Mouse (Mus musculus) ovary, adult 2 months (tissue): ENCODE measurements around the gene Map7d2. TPM values are rescaled to one million over a fixed set of nuclear protein-coding genes. Genes with fewer than 3 reads are reported as not detected.

Experiments used
- polyA plus RNA-seq: library from polyadenylated mRNA; depleted of rRNA; stranded (reverse); fragments of >200 nt; gene quantifications from 2 replicates; pipeline ENCODE4 v1.2.3, GENCODE M21; 2012; rRNA removed

The Map7d2 gene
- 0.11 and 0.15 TPM in 2 replicates for polyA plus RNA-seq

DNA sequence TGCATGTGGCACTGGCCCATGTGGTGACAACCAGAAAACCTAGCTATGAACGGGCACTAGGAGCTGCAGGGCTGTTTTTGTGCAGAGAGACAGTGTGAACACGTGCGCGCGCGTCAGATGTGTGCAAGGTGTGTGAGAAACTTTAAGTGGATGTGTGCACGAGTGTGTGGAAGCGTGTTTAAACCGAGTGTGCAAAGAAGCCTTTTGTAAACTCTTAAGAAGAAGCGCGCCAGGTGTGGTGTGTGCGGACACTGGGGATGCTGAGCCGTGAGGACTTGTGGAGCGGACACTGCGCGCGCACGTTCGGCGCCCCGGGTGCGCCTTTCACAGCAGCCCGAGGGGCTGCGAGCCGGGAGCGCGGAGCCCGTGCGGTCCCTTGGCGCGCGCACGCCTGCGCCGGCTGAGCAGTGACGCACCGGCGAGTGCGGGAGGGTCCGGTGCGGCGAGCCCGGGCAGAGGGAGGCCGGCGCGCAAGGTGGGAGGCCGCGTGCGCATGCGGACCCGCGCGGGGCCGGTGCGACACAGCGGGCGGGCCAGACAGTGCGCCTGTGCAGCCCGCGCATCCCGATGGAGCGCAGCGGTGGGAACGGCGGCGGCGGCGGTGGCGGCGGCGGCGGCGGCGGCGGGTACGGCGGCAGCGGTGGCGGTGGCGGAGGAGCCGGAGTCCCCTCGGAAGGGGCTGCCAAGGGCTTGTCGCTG is at the start of gene Map7d2:
TSS of gene Map7d2 (plus strand) at position 443 of the 699 bp plus-strand sequence.

GRCm38 (mm10) chrX:159371831-159372752 is 42.3 kb upstream of the Map7d2 start, which contains the start of gene Eif1ax:
TSS of gene Eif1ax (plus strand) at chrX:159372178.

DNA sequence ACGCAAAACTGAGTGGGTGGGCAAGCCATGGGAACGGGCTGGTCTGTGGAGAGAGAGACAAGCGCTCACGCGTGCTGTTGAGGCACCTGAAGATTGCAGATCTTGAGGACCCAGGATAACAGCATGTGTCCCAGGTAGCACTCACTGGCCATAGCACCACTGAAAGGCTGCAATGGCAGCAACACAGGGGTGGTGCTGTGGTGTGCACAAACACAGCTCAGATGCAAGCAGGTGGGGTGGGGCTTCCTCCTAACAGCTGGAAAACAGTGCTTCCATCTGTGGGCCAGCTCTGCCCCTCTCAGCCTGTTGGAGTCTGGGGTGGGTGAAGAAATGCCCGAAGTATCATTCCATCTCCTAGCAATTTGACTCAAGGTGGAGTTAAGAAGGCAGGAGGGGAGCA is 112.0 kb downstream of the Map7d2 start, which contains the start of gene Bclaf3:
TSS of gene Bclaf3 (plus strand) at position 301 of the 400 bp plus-strand sequence.

Other genes starting within 250 kb of the Map7d2 start
- gene Rps6ka3, start 204.3 kb upstream of the Map7d2 start, polyA plus RNA-seq: 14.4 and 15.7 TPM in 2 replicates
- 63.0 and 210 TPM in 2 replicates for gene Eif1ax, start 42.4 kb upstream of the Map7d2 start, polyA plus RNA-seq
- 1.5 and 1.8 TPM in 2 replicates for gene Bclaf3, start 112.1 kb downstream of the Map7d2 start, polyA plus RNA-seq
- gene Sh3kbp1, start 212.7 kb downstream of the Map7d2 start, polyA plus RNA-seq: 14.0 and 17.4 TPM in 2 replicates